Mouse (Mus musculus) bone marrow, adult 2 months (tissue): ENCODE results near the gene Fkbp11. TPM values are rescaled to one million over a fixed set of nuclear protein-coding genes. Genes with fewer than 3 reads are reported as not detected.

Experiments used
- H3K27ac ChIP-seq: fragments of 200-500 bp; 2 replicates; pipeline ENCODE4 v1.5.1; 2012; ENCODE audit warnings: low read depth, mild to moderate bottlenecking, control low read depth, inconsistent platforms, low read length; ENCODE audit not compliant: control insufficient read depth, poor library complexity, insufficient read depth
- H3K4me1 ChIP-seq: fragments of 200-500 bp; 2 replicates; pipeline ENCODE4 v1.6.1; 2011; ENCODE audit warnings: low read length; ENCODE audit not compliant: control insufficient read depth, insufficient read depth
- H3K4me3 ChIP-seq: fragments of 200-500 bp; replicated peaks from 2 replicates; pipeline ENCODE3; 2011; ENCODE audit warnings: mild to moderate bottlenecking, low read depth, low read length, control low read depth; ENCODE audit not compliant: control insufficient read depth
- CTCF ChIP-seq: fragments of 200-500 bp; IDR thresholded peaks from 2 replicates; pipeline ENCODE4 v1.5.1; 2011; ENCODE audit warnings: low read length, control low read depth; ENCODE audit not compliant: control insufficient read depth, insufficient read depth
- POLR2A ChIP-seq: fragments of 200-500 bp; IDR thresholded peaks from 2 replicates; pipeline ENCODE4 v1.6.1; 2011; ENCODE audit warnings: low read depth, mild to moderate bottlenecking, control low read depth, low read length, borderline replicate concordance; ENCODE audit not compliant: control insufficient read depth
- WGBS: fragments of 180-500 bp; shearing (Covaris S2); methylation state at CpG from one replicate; pipeline ENCODE4 v1.1.7; 2018; 5-methylcytosine and 5-hydroxymethylcytosine counted together
- polyA plus RNA-seq: library from polyadenylated mRNA; stranded (reverse); fragments of >200 nt; gene quantifications from 2 replicates; pipeline ENCODE4 v1.2.4, GENCODE M21; 2011; ENCODE audit warnings: low replicate concordance; ENCODE audit not compliant: missing spikeins, insufficient read depth, insufficient read length

The Fkbp11 gene
- polyA plus RNA-seq, 1 experiment = not detected

- no peak overlapping the region for H3K27ac ChIP-seq
- TF ChIP-seq POLR2A (no peak), CTCF (no peak)
- H3K4me1 ChIP-seq = no peaks in the 10 kb centered on the region
- 61% methylated on average over 6 of the region's 6 CpGs for WGBS
- no peak overlapping the region for H3K4me3 ChIP-seq
These were observed 5.4 kb upstream of the Fkbp11 start for GRCm38 (mm10) chr15:98733370-98733769.

GRCm38 (mm10) chr15:98732006-98732531 is 4.1 kb upstream of the Fkbp11 start:
- no peak for TF ChIP-seq CTCF
- no peak for TF ChIP-seq POLR2A
- 72% methylated on average over 8 of the region's 8 CpGs for WGBS
- Histone ChIP-seq H3K4me1 (no peaks in the 10 kb centered on the region), H3K4me3 (no peak overlapping the region), H3K27ac (no peak overlapping the region)

DNA sequence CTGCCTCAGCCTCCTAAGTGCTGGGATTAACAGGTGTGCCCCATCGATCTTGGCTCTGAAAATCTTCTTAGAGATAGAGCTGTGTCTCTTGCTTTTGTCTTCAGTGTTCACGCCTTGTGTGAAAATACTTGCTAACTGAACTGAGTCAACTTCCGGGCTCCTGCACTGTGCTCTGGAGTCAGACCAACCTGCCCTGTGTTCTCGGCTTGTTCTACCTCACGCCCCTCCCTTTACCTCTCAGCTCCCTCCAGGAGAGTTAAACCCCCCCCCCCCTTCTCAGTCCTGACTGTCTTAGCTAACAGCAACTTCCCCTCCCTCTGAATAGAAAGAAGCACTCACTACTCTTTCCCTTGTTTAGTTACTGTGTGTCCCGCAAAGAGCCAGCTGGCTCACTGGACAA is 2.8 kb upstream of the Fkbp11 start:
- WGBS = 32% methylated on average over 6 of the region's 6 CpGs
- TF ChIP-seq CTCF (no peak), POLR2A (no peak)
- Histone ChIP-seq H3K4me1 (no peaks in the 10 kb centered on the region), H3K27ac (no peak overlapping the region), H3K4me3 (no peak overlapping the region)

GRCm38 (mm10) chr15:98729791-98730545 is 2.0 kb upstream of the Fkbp11 start:
- WGBS = 35% methylated on average over 7 of the region's 7 CpGs
- H3K4me1 ChIP-seq = no peaks in the 10 kb centered on the region
- H3K27ac ChIP-seq = no peak overlapping the region
- H3K4me3 ChIP-seq = no peak overlapping the region
- TF ChIP-seq CTCF (no peak), POLR2A (no peak)

- WGBS = 20% methylated on average over 9 of the region's 9 CpGs
- Histone ChIP-seq H3K4me3 (no peak overlapping the region), H3K27ac (no peak overlapping the region), H3K4me1 (no peaks in the 10 kb centered on the region)
- TF ChIP-seq CTCF (no peak), POLR2A (no peak)
These were observed 368 bp upstream of the Fkbp11 start for GRCm38 (mm10) chr15:98728366-98728765.

DNA sequence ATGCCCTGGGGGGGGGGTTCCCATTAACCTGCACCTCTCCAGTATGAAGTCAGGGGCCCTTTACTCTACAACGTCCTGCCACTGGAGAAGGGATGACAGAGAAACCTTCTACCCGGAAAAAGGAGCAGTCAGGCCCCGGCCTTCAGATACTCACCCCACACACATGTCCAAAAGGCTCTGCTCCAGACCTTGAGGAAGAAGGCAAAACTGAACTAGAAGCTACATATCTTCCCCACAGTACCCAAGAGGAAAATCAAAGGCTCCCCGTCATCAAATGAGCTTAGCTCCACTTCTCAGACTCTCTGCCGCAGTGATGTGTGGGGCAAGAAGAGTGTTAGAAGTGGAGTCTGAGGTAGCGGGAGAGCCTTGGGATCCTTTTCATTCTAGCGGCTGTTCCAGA is 1.3 kb downstream of the Fkbp11 start:
- 72% methylated on average over 7 of the region's 7 CpGs for WGBS
- TF ChIP-seq POLR2A (no peak), CTCF (no peak)
- Histone ChIP-seq H3K4me1 (no peaks in the 10 kb centered on the region), H3K4me3 (no peak overlapping the region), H3K27ac (no peak overlapping the region)

- no peak overlapping the region for H3K4me3 ChIP-seq
- no peak overlapping the region for H3K27ac ChIP-seq
- 60% methylated on average over 4 of the region's 4 CpGs for whole genome bisulfite sequencing
- no peaks in the 10 kb centered on the region for H3K4me1 ChIP-seq
- no peak for TF ChIP-seq CTCF
- TF ChIP-seq POLR2A = no peak
These were observed 1.9 kb downstream of the Fkbp11 start for GRCm38 (mm10) chr15:98726079-98726478.

- H3K27ac ChIP-seq = no peak overlapping the region
- no peak overlapping the region for H3K4me3 ChIP-seq
- WGBS = 55% methylated on average over 19 of the region's 19 CpGs
- no peaks in the 10 kb centered on the region for H3K4me1 ChIP-seq
- TF ChIP-seq CTCF = no peak
- no peak for TF ChIP-seq POLR2A
These were observed 3.6 kb downstream of the Fkbp11 start for GRCm38 (mm10) chr15:98724441-98724840.

DNA sequence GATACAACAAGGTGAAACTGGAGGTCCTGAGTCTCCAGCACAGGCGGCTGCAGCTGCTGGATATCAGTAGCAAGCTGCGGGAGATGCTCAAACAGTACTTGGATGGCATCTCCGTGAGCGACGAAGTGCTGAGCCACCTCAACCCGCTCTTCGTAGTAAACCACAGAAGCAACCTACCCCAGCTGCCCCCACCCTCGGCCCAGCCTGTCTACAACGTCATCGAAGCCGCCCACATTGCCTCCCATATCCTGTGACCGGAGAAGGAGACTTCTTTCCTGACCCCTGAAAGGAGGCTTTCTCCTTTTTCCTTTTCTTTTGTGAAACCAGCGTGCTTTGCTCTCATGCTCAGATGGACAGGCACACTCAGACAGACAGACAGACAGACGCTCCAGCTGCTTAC is 5.1 kb downstream of the Fkbp11 start:
- H3K27ac ChIP-seq = no peak overlapping the region
- 9% methylated on average over 14 of the region's 14 CpGs for WGBS
- no peak overlapping the region for H3K4me3 ChIP-seq
- TF ChIP-seq POLR2A (no peak), CTCF (no peak)
- no peaks in the 10 kb centered on the region for H3K4me1 ChIP-seq
